Mouse (Mus musculus): Measurements from ENCODE around the gene Kdm7a.

- TF ChIP-seq CTCF (conservative IDR thresholded peaks at IDR 0.05; ENCODE audit: insufficient read depth, insufficient read length, low read depth, low read length) (peak; percentile 21; the same call in 1 of the 2 replicates), POLR2A (IDR thresholded peaks at IDR 0.05; ENCODE audit: low read depth, low read length) (no peak)
Measured at GRCm38 (mm10) chr6:39146041-39146440, 60.5 kb downstream of the Kdm7a start.

Data from kidney, adult 2 months (tissue).